Mouse (Mus musculus) intestine, postnatal 0 days (tissue): ENCODE results near the gene Cradd. TPM values are rescaled to one million over a fixed set of nuclear protein-coding genes. Genes with fewer than 3 reads are reported as not detected.
A peak's percentile ranks its signal among the peaks of the same experiment; 100 is the strongest.

Source experiments
- ATAC-seq: fragments of 200-750 bp; cut with Nextera tagmentation; 2 replicates; pipeline ENCODE4 v1.8.0; 2017; ENCODE audit warnings: mild to moderate bottlenecking, moderate TSS enrichment, moderate library complexity
- H3K27ac ChIP-seq: fragments of 300-500 bp; sonication (generic); 2 replicates; pipeline ENCODE4 v1.5.1; 2014; ENCODE audit warnings: mild to moderate bottlenecking, low read depth, low read length, moderate library complexity
- H3K27me3 ChIP-seq: fragments of 300-500 bp; sonication (generic); replicated peaks from 2 replicates; pipeline ENCODE4 v1.6.1; 2014; ENCODE audit warnings: low read length, mixed read lengths; ENCODE audit not compliant: control insufficient read depth, insufficient read depth
- H3K36me3 ChIP-seq: fragments of 300-500 bp; sonication (generic); 2 replicates; pipeline ENCODE4 v1.6.1; 2014; ENCODE audit warnings: mild to moderate bottlenecking, moderate library complexity; ENCODE audit not compliant: control insufficient read depth, insufficient read depth
- H3K4me1 ChIP-seq: fragments of 300-500 bp; sonication (generic); replicated peaks from 2 replicates; pipeline ENCODE4 v1.6.1; 2014; ENCODE audit warnings: antibody characterized with exemption, low read length, mixed read lengths; ENCODE audit not compliant: control insufficient read depth, insufficient read depth
- H3K4me2 ChIP-seq: fragments of 300-500 bp; sonication (generic); replicated peaks from 2 replicates; pipeline ENCODE4 v1.6.1; 2014; ENCODE audit warnings: low read depth, mild to moderate bottlenecking, moderate library complexity
- H3K4me3 ChIP-seq: fragments of 300-500 bp; sonication (generic); 2 replicates; pipeline ENCODE4 v1.5.1; 2014; ENCODE audit warnings: low read depth, low read length
- H3K9ac ChIP-seq: fragments of 300-500 bp; sonication (generic); 2 replicates; pipeline ENCODE4 v1.6.1; 2014; ENCODE audit warnings: mild to moderate bottlenecking, low read depth, low read length
- H3K9me3 ChIP-seq: fragments of 300-500 bp; sonication (generic); 2 replicates; pipeline ENCODE4 v1.6.1; 2016; ENCODE audit warnings: mixed run types; ENCODE audit not compliant: control insufficient read depth
- CTCF ChIP-seq: sonication (generic); IDR thresholded peaks from 2 replicates; pipeline ENCODE4 v1.5.1; 2016; ENCODE audit warnings: low read depth, mild to moderate bottlenecking, control low read depth, antibody characterized with exemption, moderate library complexity
- WGBS: fragments of 180-500 bp; shearing (Covaris S2); extraction: QIAGEN DNeasy Blood & Tissue Kit; methylation state at CpG from one replicate; pipeline ENCODE4 v1.1.7; 2014; 5-methylcytosine and 5-hydroxymethylcytosine counted together
- polyA plus RNA-seq: library from polyadenylated mRNA; unstranded; fragments of >200 nt; fragmentation: Nextera tagmentation; extraction: Ambion mirVana; gene quantifications from 2 replicates; pipeline ENCODE4 v1.2.1, GENCODE M21; 2015

Cradd gene
- polyA plus RNA-seq, 1 experiment from 2014 or later: 12.5 TPM

- Histone ChIP-seq H3K27me3 (no peaks in the 10 kb centered on the region), H3K4me3 (no peak overlapping the region), H3K27ac (peak overlapping the region; percentile 70; the same call in 1 of the 2 replicates), H3K4me1 (no peaks in the 10 kb centered on the region; the same call in 1 of the 2 replicates), H3K9me3 (no peaks in the 10 kb centered on the region), H3K36me3 (no peaks in the 10 kb centered on the region), H3K4me2 (no peak overlapping the region), H3K9ac (no peak overlapping the region)
- no peak for ATAC-seq
- WGBS: 65% methylated on average over 7 of the region's 7 CpGs
- no peak for TF ChIP-seq CTCF
Observed at GRCm38 (mm10) chr10:95153224-95153623, 170.7 kb downstream of the Cradd start.

- H3K4me1 ChIP-seq: peaks cover under 1% of the 10 kb centered on the region
- H3K9me3 ChIP-seq: no peaks in the 10 kb centered on the region
- peak; percentile 82 for ATAC-seq
- H3K4me2 ChIP-seq: no peak overlapping the region
- H3K9ac ChIP-seq: no peak overlapping the region
- no peaks in the 10 kb centered on the region for H3K36me3 ChIP-seq
- no peak for TF ChIP-seq CTCF
- WGBS: 24% methylated on average over 9 of the region's 9 CpGs
- peak overlapping the region; percentile 70 for H3K27ac ChIP-seq
- no peaks in the 10 kb centered on the region for H3K27me3 ChIP-seq
- no peak overlapping the region for H3K4me3 ChIP-seq
Observed at GRCm38 (mm10) chr10:95152503-95152989, 171.4 kb downstream of the Cradd start.

GRCm38 (mm10) chr10:95151012-95151768 is 172.7 kb downstream of the Cradd start:
- 87% methylated on average over 6 of the region's 6 CpGs for WGBS
- no peaks in the 10 kb centered on the region for H3K36me3 ChIP-seq
- no peak for TF ChIP-seq CTCF
- no peak overlapping the region for H3K4me3 ChIP-seq
- no peaks in the 10 kb centered on the region for H3K27me3 ChIP-seq
- peak overlapping the region; percentile 70; the same call in 1 of the 2 replicates for H3K27ac ChIP-seq
- H3K9ac ChIP-seq: no peak overlapping the region
- peaks cover 10% of the 10 kb centered on the region for H3K4me1 ChIP-seq
- ATAC-seq: no peak
- no peak overlapping the region for H3K4me2 ChIP-seq
- H3K9me3 ChIP-seq: no peaks in the 10 kb centered on the region

GRCm38 (mm10) chr10:95149666-95150065 is 174.3 kb downstream of the Cradd start:
- Histone ChIP-seq H3K27ac (no peak overlapping the region), H3K4me3 (no peak overlapping the region), H3K4me1 (peaks cover 21% of the 10 kb centered on the region), H3K36me3 (no peaks in the 10 kb centered on the region), H3K9me3 (no peaks in the 10 kb centered on the region), H3K4me2 (no peak overlapping the region), H3K9ac (no peak overlapping the region), H3K27me3 (no peaks in the 10 kb centered on the region)
- 8% methylated on average over 1 of the region's 1 CpGs for WGBS
- ATAC-seq: no peak
- no peak for TF ChIP-seq CTCF

GRCm38 (mm10) chr10:95148641-95149040 is 175.3 kb downstream of the Cradd start:
- peaks cover 30% of the 10 kb centered on the region for H3K4me1 ChIP-seq
- no peaks in the 10 kb centered on the region for H3K36me3 ChIP-seq
- no peak overlapping the region for H3K4me2 ChIP-seq
- no peaks in the 10 kb centered on the region for H3K9me3 ChIP-seq
- WGBS: 87% methylated on average over 3 of the region's 3 CpGs
- no peak overlapping the region for H3K9ac ChIP-seq
- no peak for ATAC-seq
- H3K27me3 ChIP-seq: no peaks in the 10 kb centered on the region
- no peak overlapping the region for H3K4me3 ChIP-seq
- no peak overlapping the region for H3K27ac ChIP-seq
- no peak for TF ChIP-seq CTCF

- ATAC-seq: peak; percentile 28
- Histone ChIP-seq H3K4me3 (no peak overlapping the region), H3K27me3 (no peaks in the 10 kb centered on the region), H3K27ac (peak overlapping the region; percentile 88), H3K36me3 (no peaks in the 10 kb centered on the region), H3K4me2 (peak overlapping the region; percentile 24), H3K4me1 (peaks cover 34% of the 10 kb centered on the region), H3K9me3 (no peaks in the 10 kb centered on the region), H3K9ac (no peak overlapping the region)
- TF ChIP-seq CTCF: peak; percentile 60
- 74% methylated on average over 6 of the region's 6 CpGs for WGBS
Observed at GRCm38 (mm10) chr10:95147136-95147901, 176.6 kb downstream of the Cradd start.
